Mouse (Mus musculus) G1E (cell line): Measurements from ENCODE around the gene Adcyap1r1.

Experiments
- CTCF ChIP-seq: IDR thresholded peaks from 2 replicates; pipeline ENCODE4 v1.5.1; 2012; ENCODE audit warnings: low read depth, low read length, inconsistent platforms, mixed read lengths
- GATA2 ChIP-seq: IDR thresholded peaks from 2 replicates; pipeline ENCODE4 v1.6.1; 2012; ENCODE audit warnings: low read depth, low read length, inconsistent platforms, borderline replicate concordance
- TAL1 ChIP-seq: conservative IDR thresholded peaks from 2 replicates; pipeline ENCODE4 v1.6.1; 2012; ENCODE audit warnings: low read depth, low read length, inconsistent platforms, mixed read lengths

DNA sequence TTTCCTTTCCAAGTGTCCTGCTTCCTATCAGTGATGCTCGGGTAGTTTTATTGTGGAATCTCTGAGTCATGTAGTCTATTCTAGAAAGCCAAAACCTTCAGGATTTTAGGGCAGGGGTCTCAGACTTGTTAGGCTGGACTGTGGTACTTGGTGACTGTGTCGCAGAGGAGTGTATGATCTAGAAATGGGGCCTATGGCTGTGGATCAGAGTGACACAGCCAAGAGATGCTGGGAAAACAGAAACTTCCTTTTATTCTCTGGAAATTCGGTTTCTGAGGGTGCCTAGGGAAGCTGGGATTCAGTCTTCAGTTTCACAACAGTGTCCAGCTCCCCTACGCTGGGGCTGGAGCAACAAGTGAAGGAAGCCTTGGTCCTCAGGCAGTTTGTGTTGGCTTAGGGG is 7.1 kb upstream of the Adcyap1r1 start:
- no peak for TF ChIP-seq GATA2
- TF ChIP-seq CTCF = no peak
- TF ChIP-seq TAL1 = no peak
